Mouse (Mus musculus): ENCODE results near the gene Olfr1297.

Gene Olfr1297

GRCm38 (mm10) chr2:111626397-111626796 lies at the start of gene Olfr1297:
Gene Olfr1297 (minus strand): TSS chr2:111626497.
- DNase-seq, result no peak

- no peak for DNase-seq
Observed at GRCm38 (mm10) chr2:111661119-111661518, 34.8 kb upstream of the Olfr1297 start, which contains the start of gene Olfr1299. Gene Olfr1299 (plus strand): TSS chr2:111661419.

- no peak for DNase-seq
Observed at GRCm38 (mm10) chr2:111649101-111649500, 22.8 kb upstream of the Olfr1297 start, which contains the start of gene Olfr1298. Gene Olfr1298 (minus strand): TSS chr2:111649201.

- DNase-seq, result no peak
Observed at GRCm38 (mm10) chr2:111569581-111569980, 56.7 kb downstream of the Olfr1297 start, which contains the start of gene Olfr1295. Gene Olfr1295 (minus strand): TSS chr2:111569681.

Data from liver (tissue).